Mouse (Mus musculus): ENCODE measurements around the gene Prune1.

DNA sequence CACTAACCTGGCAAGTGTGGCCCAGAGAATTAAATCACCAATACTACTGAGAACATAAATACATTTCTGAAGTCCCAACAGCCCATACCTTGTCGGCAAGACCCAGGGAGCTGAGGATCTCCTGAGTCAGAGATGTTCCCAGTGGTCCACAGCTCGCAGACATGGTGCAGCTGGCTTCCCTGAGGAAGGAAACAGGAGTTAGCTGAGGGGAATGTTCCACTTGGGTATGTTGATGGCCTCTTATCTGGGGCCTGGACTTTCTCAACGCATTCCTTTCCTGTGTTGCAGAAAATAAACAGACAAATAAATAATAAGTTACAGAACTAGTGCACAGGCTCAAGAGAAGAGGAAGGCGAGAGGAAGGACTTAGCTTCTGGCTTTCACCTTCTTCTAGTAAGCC lies 24.4 kb upstream of the Prune1 start:
- TF ChIP-seq POLR2A (IDR thresholded peaks at IDR 0.05; ENCODE audit: control insufficient read depth, extremely low read depth, insufficient read depth, low read length, poor library complexity) = no peak
- no peak for TF ChIP-seq CTCF (IDR thresholded peaks at IDR 0.05; ENCODE audit: borderline replicate concordance, control insufficient read depth, extremely low read depth, insufficient read depth, low read length, poor library complexity)
